Mouse (Mus musculus) MEL (cell line): ENCODE results near the gene Syt16. TPM values are rescaled to one million over a fixed set of nuclear protein-coding genes. Genes with fewer than 3 reads are reported as not detected.

ENCODE experiments used
- DNase-seq: peaks from one replicate; pipeline ENCODE4 v3.0.0; 2011; ENCODE audit warnings: low read depth, low spot score
- H3K27ac ChIP-seq: 2 replicates; pipeline ENCODE4 v1.5.1; 2012; ENCODE audit warnings: low read depth, mild to moderate bottlenecking, control low read depth, low read length, moderate library complexity; ENCODE audit not compliant: control insufficient read depth
- H3K27me3 ChIP-seq, 2 experiments: fragments of 150-350 bp in 1 of 2; sonication (generic) in 1 of 2; 2 replicates each; pipeline ENCODE4 v1.6.1; 2012; ENCODE audit warnings: low read length in 2 of 2, mild to moderate bottlenecking in 2 of 2, improper control_type of control experiment in 1 of 2, moderate library complexity in 1 of 2; ENCODE audit not compliant: insufficient read depth in 2 of 2, control insufficient read depth in 1 of 2
- H3K36me3 ChIP-seq, 2 experiments: 2 replicates each; pipeline ENCODE4 v1.6.1; 2012 to 2014; ENCODE audit warnings: low read length in 2 of 2, improper control_type of control experiment in 1 of 2, inconsistent platforms in 1 of 2, mild to moderate bottlenecking in 1 of 2; ENCODE audit not compliant: insufficient read depth in 2 of 2, control insufficient read depth in 1 of 2
- H3K4me1 ChIP-seq, 2 experiments: fragments of 150-350 bp in 1 of 2; sonication (generic) in 1 of 2; 2 replicates each; pipeline ENCODE4 v1.6.1; 2012; ENCODE audit warnings: low read length in 2 of 2, improper control_type of control experiment in 1 of 2, mild to moderate bottlenecking in 1 of 2; ENCODE audit not compliant: insufficient read depth in 2 of 2, control insufficient read depth in 1 of 2
- H3K4me3 ChIP-seq, 2 experiments: fragments of 150-350 bp in 1 of 2; sonication (generic) in 1 of 2; 2 replicates each; pipeline ENCODE4 v1.5.1; 2012; ENCODE audit warnings: low read depth in 2 of 2, low read length in 2 of 2, mild to moderate bottlenecking in 2 of 2, moderate library complexity in 2 of 2, control low read depth in 1 of 2, improper control_type of control experiment in 1 of 2; ENCODE audit not compliant: control insufficient read depth in 1 of 2, insufficient read depth in 1 of 2
- H3K79me2 ChIP-seq: 2 replicates; pipeline ENCODE4 v1.6.1; 2012; ENCODE audit warnings: mild to moderate bottlenecking, low read length, moderate library complexity; ENCODE audit not compliant: control insufficient read depth, poor library complexity, insufficient read depth
- H3K9ac ChIP-seq: 2 replicates; pipeline ENCODE4 v1.6.1; 2012; ENCODE audit warnings: low read depth, mild to moderate bottlenecking, control low read depth, low read length, moderate library complexity; ENCODE audit not compliant: control insufficient read depth, poor library complexity, severe bottlenecking
- H3K9me3 ChIP-seq: fragments of 150-350 bp; sonication (generic); replicated peaks from 2 replicates; pipeline ENCODE4 v1.6.1; 2012; ENCODE audit warnings: mild to moderate bottlenecking, low read length, improper control_type of control experiment, moderate library complexity; ENCODE audit not compliant: insufficient read depth
- BHLHE40 ChIP-seq: IDR thresholded peaks from 2 replicates; pipeline ENCODE4 v1.6.1; 2012; ENCODE audit warnings: low read depth, mild to moderate bottlenecking, inconsistent platforms, low read length, improper control_type of control experiment, borderline replicate concordance
- CTCF ChIP-seq, 3 experiments: IDR thresholded peaks in 2 of 3; conservative IDR thresholded peaks in 1 of 3; 2 replicates each; pipeline ENCODE4 v1.5.1; 2011 to 2012; ENCODE audit warnings: low read length in 3 of 3, low read depth in 2 of 3, mild to moderate bottlenecking in 2 of 3, improper control_type of control experiment in 1 of 3, inconsistent platforms in 1 of 3, mixed read lengths in 1 of 3, moderate library complexity in 1 of 3; ENCODE audit not compliant: control insufficient read depth in 1 of 3, insufficient read depth in 1 of 3, poor library complexity in 1 of 3, severe bottlenecking in 1 of 3
- E2F4 ChIP-seq: IDR thresholded peaks from 2 replicates; pipeline ENCODE4 v1.6.1; 2011; ENCODE audit warnings: low read depth, low read length, improper control_type of control experiment, borderline replicate concordance
- ETS1 ChIP-seq: IDR thresholded peaks from 2 replicates; pipeline ENCODE4 v1.6.1; 2012; ENCODE audit warnings: low read depth, mild to moderate bottlenecking, inconsistent platforms, low read length, improper control_type of control experiment, moderate library complexity
- GABPA ChIP-seq: IDR thresholded peaks from 2 replicates; pipeline ENCODE4 v1.6.1; 2012; ENCODE audit warnings: low read depth, mild to moderate bottlenecking, inconsistent platforms, low read length, improper control_type of control experiment, moderate library complexity
- MAX ChIP-seq: IDR thresholded peaks from 2 replicates; pipeline ENCODE4 v1.6.1; 2011; ENCODE audit warnings: low read length, improper control_type of control experiment
- MEF2A ChIP-seq: IDR thresholded peaks from 2 replicates; pipeline ENCODE4 v1.6.1; 2014; ENCODE audit warnings: low read depth, mild to moderate bottlenecking, inconsistent platforms, low read length, improper control_type of control experiment; ENCODE audit not compliant: poor library complexity, insufficient replicate concordance, severe bottlenecking; ENCODE audit errors: extremely low read depth
- MYC ChIP-seq: IDR thresholded peaks from 2 replicates; pipeline ENCODE4 v1.6.1; 2011; ENCODE audit warnings: low read depth, mild to moderate bottlenecking, low read length, improper control_type of control experiment, moderate library complexity
- NRF1 ChIP-seq: IDR thresholded peaks from 2 replicates; pipeline ENCODE4 v1.6.1; 2014; ENCODE audit warnings: low read depth, mild to moderate bottlenecking, inconsistent platforms, low read length, improper control_type of control experiment, moderate library complexity; ENCODE audit not compliant: poor library complexity, insufficient read depth, severe bottlenecking
- POLR2A ChIP-seq, 2 experiments: IDR thresholded peaks; 2 replicates each; pipeline ENCODE4 v1.6.1; 2011 to 2012; ENCODE audit warnings: low read length in 2 of 2, mild to moderate bottlenecking in 2 of 2, control low read depth in 1 of 2, improper control_type of control experiment in 1 of 2, low read depth in 1 of 2, moderate library complexity in 1 of 2; ENCODE audit not compliant: control insufficient read depth in 1 of 2, insufficient read depth in 1 of 2, poor library complexity in 1 of 2
- RAD21 ChIP-seq: IDR thresholded peaks from 2 replicates; pipeline ENCODE4 v1.6.1; 2011; ENCODE audit warnings: mild to moderate bottlenecking, low read depth, low read length, improper control_type of control experiment
- SMC3 ChIP-seq: IDR thresholded peaks from 2 replicates; pipeline ENCODE4 v1.6.1; 2011; ENCODE audit warnings: low read depth, low read length, improper control_type of control experiment
- USF1 ChIP-seq: IDR thresholded peaks from 2 replicates; pipeline ENCODE4 v1.6.1; 2014; ENCODE audit warnings: low read depth, mild to moderate bottlenecking, inconsistent platforms, low read length, improper control_type of control experiment, moderate library complexity
- USF2 ChIP-seq, 2 experiments: IDR thresholded peaks; 2 replicates each; pipeline ENCODE4 v1.6.1; 2011 to 2012; ENCODE audit warnings: improper control_type of control experiment in 2 of 2, low read length in 2 of 2, borderline replicate concordance in 1 of 2, inconsistent platforms in 1 of 2, low read depth in 1 of 2, mild to moderate bottlenecking in 1 of 2; ENCODE audit not compliant: insufficient read depth in 1 of 2
- ZMIZ1 ChIP-seq: IDR thresholded peaks from 2 replicates; pipeline ENCODE4 v1.6.1; 2012; ENCODE audit warnings: low read depth, mild to moderate bottlenecking, inconsistent platforms, low read length, improper control_type of control experiment, moderate library complexity
- polyA plus RNA-seq, 2 experiments: library from polyadenylated mRNA; stranded (reverse) in 1 of 2; unstranded in 1 of 2; fragments of >175 nt in 1 of 2; fragments of >200 nt in 1 of 2; gene quantifications; 2 replicates each; pipeline versions ENCODE4 v1.2.1 to v1.2.4; 2012; ENCODE audit warnings: low replicate concordance in 2 of 2, low read depth in 1 of 2; ENCODE audit not compliant: insufficient read length in 2 of 2, insufficient read depth in 1 of 2, missing spikeins in 1 of 2
- total RNA-seq: library from RNA; depleted of rRNA; stranded (reverse); fragments of 300-350 nt; gene quantifications from 2 replicates; pipeline ENCODE4 v1.2.3, GENCODE M21; 2012

Syt16 gene
- total and polyA plus RNA-seq, 3 experiments = 0.07 TPM; not detected in 2

DNA sequence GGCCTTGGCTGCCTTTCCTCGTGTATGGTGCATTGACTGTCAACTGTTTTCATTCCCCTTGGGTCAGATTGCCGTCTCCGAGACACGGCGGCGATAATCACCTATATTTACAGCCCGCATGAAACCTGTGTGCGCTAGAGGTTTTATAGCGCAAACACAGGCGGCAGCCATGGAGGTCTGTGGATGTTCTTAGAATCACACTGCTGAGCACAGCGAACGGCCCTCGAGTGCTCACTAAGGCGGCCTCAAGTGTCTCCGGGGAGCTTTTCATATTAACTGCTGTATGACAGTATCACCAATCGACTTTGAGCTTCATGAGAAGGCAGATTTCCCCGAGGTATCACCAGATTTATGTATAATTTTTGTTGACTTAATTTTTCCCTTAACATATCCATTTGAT is 275.1 kb downstream of the Syt16 start:
- no peaks in the 10 kb centered on the region for H3K27me3 ChIP-seq
- no peaks in the 10 kb centered on the region for H3K4me1 ChIP-seq
- H3K9me3 ChIP-seq = no peaks in the 10 kb centered on the region
- H3K9ac ChIP-seq = no peak overlapping the region
- no peak overlapping the region for H3K4me3 ChIP-seq
- no peaks in the 10 kb centered on the region for H3K36me3 ChIP-seq
- no peak for DNase-seq
- H3K27ac ChIP-seq = no peak overlapping the region
- no peak for TF ChIP-seq NRF1
- no peak for TF ChIP-seq RAD21
- TF ChIP-seq MYC = no peak
- TF ChIP-seq E2F4 = no peak
- no peak for TF ChIP-seq USF1
- TF ChIP-seq ETS1 = no peak
- TF ChIP-seq ZMIZ1 = no peak
- no peaks in the 10 kb centered on the region for H3K79me2 ChIP-seq

DNA sequence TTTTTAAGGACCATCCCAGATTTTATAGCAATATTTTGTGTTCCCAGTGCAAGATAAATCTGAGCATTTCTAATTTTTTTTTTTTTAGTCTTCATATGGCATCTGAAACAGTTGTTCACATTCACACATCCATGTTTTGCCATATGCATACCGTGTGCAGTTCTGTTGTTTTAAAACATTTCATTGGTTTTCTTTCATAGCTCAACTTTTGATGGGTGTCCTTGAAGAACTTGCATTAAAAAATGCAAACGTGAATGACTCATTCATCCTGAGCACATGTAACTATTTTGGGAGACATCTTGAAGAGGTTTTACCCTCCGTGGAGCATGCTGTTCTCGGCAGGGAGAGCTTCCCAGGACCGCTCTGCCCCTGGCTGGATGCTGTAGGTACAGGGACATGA is 279.8 kb downstream of the Syt16 start:
- Histone ChIP-seq H3K27me3 (no peaks in the 10 kb centered on the region), H3K36me3 (no peaks in the 10 kb centered on the region), H3K9me3 (no peaks in the 10 kb centered on the region), H3K4me3 (no peak overlapping the region), H3K4me1 (no peaks in the 10 kb centered on the region), H3K79me2 (no peaks in the 10 kb centered on the region), H3K9ac (no peak overlapping the region), H3K27ac (no peak overlapping the region)
- no peak for DNase-seq
- TF ChIP-seq USF2 (IDR thresholded peaks at IDR 0.05; ENCODE audit: borderline replicate concordance in 1 of 2, insufficient read depth in 1 of 2, low read depth in 1 of 2, low read length in 2 of 2) = no peak
- TF ChIP-seq SMC3 = no peak
- TF ChIP-seq BHLHE40 = no peak
- TF ChIP-seq CTCF (IDR thresholded peaks at IDR 0.05 in 2 of 3, conservative IDR thresholded peaks at IDR 0.05 in 1 of 3; ENCODE audit: control insufficient read depth in 1 of 3, insufficient read depth in 1 of 3, low read depth in 2 of 3, low read length in 3 of 3, poor library complexity in 1 of 3, severe bottlenecking in 1 of 3) = no peak
- no peak for TF ChIP-seq ZMIZ1

DNA sequence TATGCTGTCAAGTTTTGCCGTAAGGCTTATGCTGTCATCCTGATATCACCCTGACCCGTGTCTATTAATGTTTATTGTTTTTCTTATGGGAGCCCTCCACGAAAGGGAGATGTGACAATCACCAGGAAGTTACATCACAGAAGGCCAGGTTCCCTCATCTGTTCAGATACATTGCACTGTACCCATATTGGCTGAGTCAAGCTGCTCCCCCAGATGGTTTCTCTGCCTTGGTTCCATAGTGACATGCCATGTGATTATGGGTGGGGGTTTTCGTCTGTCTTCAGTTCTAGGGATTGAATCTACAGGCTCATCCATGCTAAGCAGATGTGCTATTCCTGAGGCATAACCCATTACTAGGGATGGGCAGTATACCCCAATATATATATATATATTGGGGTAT is 283.9 kb downstream of the Syt16 start:
- no peak overlapping the region for H3K9ac ChIP-seq
- H3K27me3 ChIP-seq = no peaks in the 10 kb centered on the region
- H3K27ac ChIP-seq = no peak overlapping the region
- no peak overlapping the region for H3K4me3 ChIP-seq
- H3K36me3 ChIP-seq = no peaks in the 10 kb centered on the region
- no peaks in the 10 kb centered on the region for H3K9me3 ChIP-seq
- H3K79me2 ChIP-seq = no peaks in the 10 kb centered on the region
- DNase-seq = no peak
- TF ChIP-seq MYC (no peak), MEF2A (no peak), POLR2A (IDR thresholded peaks at IDR 0.05; ENCODE audit: control insufficient read depth in 1 of 2, insufficient read depth in 1 of 2, low read depth in 1 of 2, low read length in 2 of 2, poor library complexity in 1 of 2) (no peak), CTCF (IDR thresholded peaks at IDR 0.05 in 2 of 3, conservative IDR thresholded peaks at IDR 0.05 in 1 of 3; ENCODE audit: control insufficient read depth in 1 of 3, insufficient read depth in 1 of 3, low read depth in 2 of 3, low read length in 3 of 3, poor library complexity in 1 of 3, severe bottlenecking in 1 of 3) (no peak), MAX (no peak), GABPA (no peak)
- no peaks in the 10 kb centered on the region for H3K4me1 ChIP-seq
